Mouse (Mus musculus) CD8-positive naive resting alpha-beta T cell, adult 2 months (primary cell): ENCODE data around the gene Fopnl.

Source experiments
- DNase-seq, 2 experiments: peaks; one replicate each; pipeline ENCODE4 v3.0.0; 2022; ENCODE audit warnings: low read depth in 2 of 2, low spot score in 2 of 2

Gene Fopnl

GRCm38 (mm10) chr16:14252877-14253276 lies 64.3 kb downstream of the Fopnl start:
- DNase-seq = no peak

GRCm38 (mm10) chr16:14249913-14250312 lies 67.3 kb downstream of the Fopnl start:
- no peak for DNase-seq
